Mouse (Mus musculus): ENCODE data around the gene Cdipt.

The Cdipt gene

DNA sequence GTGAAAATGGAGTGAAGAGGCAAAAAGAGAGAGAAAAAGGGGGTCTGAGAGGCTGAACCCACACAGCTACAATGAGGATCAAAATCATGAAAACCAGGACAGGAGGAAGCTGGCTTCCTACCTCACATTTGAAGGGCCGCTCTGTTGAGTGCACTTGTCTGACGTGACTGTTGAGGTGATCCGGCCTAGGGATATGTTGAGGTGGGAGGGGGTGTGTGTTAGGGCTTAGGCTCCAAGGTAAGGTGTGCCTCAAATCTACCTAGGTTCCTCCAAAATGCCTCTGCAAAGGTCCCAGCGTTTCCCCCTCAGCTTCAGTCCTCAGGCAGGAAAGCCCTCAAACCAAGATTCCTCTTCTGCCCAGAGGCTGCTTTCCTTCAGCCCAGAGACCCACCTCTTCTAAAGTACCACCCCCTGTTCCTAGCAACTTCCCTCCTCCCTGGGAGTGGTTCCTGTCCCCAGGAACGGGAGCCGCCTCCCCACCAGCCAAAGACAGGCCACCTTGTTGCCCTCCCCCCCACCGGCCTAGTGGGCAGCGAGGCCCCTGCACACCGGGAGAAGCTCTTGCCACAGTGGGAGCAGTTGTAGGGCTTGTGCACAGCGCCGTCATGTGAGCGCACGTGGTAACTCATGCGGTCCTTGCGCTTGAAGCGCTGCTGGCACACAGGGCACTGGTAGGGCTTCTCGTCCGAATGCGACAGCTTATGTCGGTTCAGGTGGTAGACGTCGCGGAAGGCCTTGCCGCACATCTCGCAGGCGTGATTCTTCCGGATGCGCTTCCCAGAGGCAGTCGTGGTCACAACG, 49.2 kb downstream of the Cdipt start:
- no peak for DNase-seq (ENCODE audit: low spot score)

- no peak for DNase-seq (ENCODE audit: low spot score)
Observed at GRCm38 (mm10) chr7:127025556-127026160, 49.9 kb downstream of the Cdipt start.

GRCm38 (mm10) chr7:127026161-127026600, 50.5 kb downstream of the Cdipt start:
- no peak for DNase-seq (ENCODE audit: low spot score)

- DNase-seq (ENCODE audit: low spot score): no peak
Observed at GRCm38 (mm10) chr7:127026616-127026983, 50.9 kb downstream of the Cdipt start.

- peak; percentile 98 for DNase-seq (ENCODE audit: low spot score)
Observed at GRCm38 (mm10) chr7:127026984-127027726, 51.4 kb downstream of the Cdipt start, which contains the start of gene Maz. Maz (minus strand) TSS chr7:127027037.

DNA sequence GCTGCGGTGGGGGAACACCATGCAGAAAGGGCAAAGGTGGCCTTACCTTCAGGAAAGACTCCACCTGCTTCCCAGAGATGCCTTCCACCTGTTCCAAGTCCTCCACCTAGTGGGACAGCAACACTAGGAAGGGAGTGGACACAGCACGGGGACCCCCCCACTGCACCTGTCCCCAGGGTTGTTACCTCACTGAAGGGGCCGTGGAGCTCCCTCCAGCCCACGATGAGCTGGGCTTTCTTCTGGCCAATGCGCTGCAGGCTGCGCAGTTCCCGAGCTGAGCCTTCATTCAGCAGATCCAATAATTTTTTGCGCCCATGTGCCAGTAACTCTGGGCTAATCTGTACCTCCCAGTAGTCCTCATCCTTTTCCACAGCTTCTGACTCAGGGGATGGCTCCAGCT, 52.2 kb downstream of the Cdipt start:
- DNase-seq (ENCODE audit: low spot score): no peak

Data from urinary bladder, postnatal 10 days (tissue).